Comparison of ENCODE assay signal across 8 mouse cellular contexts in the genomic region with DNA sequence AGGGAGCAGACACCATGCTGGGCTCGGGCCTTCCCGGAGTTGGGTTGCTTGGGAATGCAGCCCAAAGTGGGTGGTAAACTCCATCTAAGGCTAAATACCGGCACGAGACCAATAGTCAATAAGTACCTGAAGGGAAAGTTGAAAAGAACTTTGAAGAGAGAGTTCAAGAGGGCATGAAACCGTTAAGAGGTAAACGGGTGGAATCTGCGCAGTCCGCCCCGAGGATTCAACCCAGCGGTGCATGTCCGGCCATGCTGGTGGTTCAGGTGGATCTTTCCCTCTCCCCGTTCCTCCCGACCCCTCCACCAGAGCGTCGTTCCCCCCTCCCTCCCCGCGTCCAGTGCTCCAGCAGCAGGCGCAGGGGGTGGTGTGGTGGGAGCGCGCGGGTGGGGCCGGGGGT.
A peak's percentile ranks its signal among the peaks of the same experiment; 100 is the strongest.
DNase-seq lines count a peak whose midpoint lies in the region; ATAC-seq lines count a peak whose summit lies in the region.

No protein-coding gene starts in this region.

- peaks cover 4% of the 10 kb centered on the region for H3K9me3 ChIP-seq in embryonic facial prominence, embryonic 11.5 days (replicated peaks; ENCODE audit: control insufficient read depth, low read length)
- peaks cover 17% of the 10 kb centered on the region for H3K9me3 ChIP-seq in heart, embryonic 16.5 days (replicated peaks; ENCODE audit: control insufficient read depth, low read length)

- peak; percentile 50 for DNase-seq in gastrocnemius, adult 18-20 months (ENCODE audit: low spot score)
- DNase-seq in gastrocnemius, adult 8-10 months (ENCODE audit: low spot score in 2 of 2) = no peak
- peak; percentile 52 to 70 for DNase-seq in adrenal gland, adult 18-20 months (ENCODE audit: low spot score in 2 of 2)
- peak; percentile 85 for DNase-seq in embryonic facial prominence, embryonic 11.5 days (ENCODE audit: low spot score)
- peak; percentile 54 to 71 for DNase-seq in kidney, postnatal 4 days
- peak; percentile 33 to 53 for DNase-seq in lung, postnatal 4 days
- peak; percentile 47 to 93 for DNase-seq in spleen, postnatal 4 days (ENCODE audit: low spot score in 2 of 2)

- ATAC-seq in embryonic facial prominence, embryonic 11.5 days (replicated peaks; ENCODE audit: insufficient number of reproducible peaks, low FRiP score, low TSS enrichment, low read depth) = peak; percentile 99
- peak; percentile 99 for ATAC-seq in heart, embryonic 16.5 days (replicated peaks; ENCODE audit: extremely low read depth, insufficient read depth, low FRiP score)

- H3K4me2 ChIP-seq in embryonic facial prominence, embryonic 11.5 days (ENCODE audit: low read depth, low read length) = no peak overlapping the region
- H3K4me2 ChIP-seq in heart, embryonic 16.5 days (ENCODE audit: low read depth, low read length) = no peak overlapping the region

- H3K4me1 ChIP-seq in embryonic facial prominence, embryonic 11.5 days (ENCODE audit: control insufficient read depth, insufficient read depth, low read length) = no peaks in the 10 kb centered on the region
- H3K4me1 ChIP-seq in heart, embryonic 16.5 days (ENCODE audit: control insufficient read depth, insufficient read depth, low read length) = no peaks in the 10 kb centered on the region

- no peak overlapping the region for H3K27ac ChIP-seq in embryonic facial prominence, embryonic 11.5 days (replicated peaks; ENCODE audit: low read depth, low read length)
- H3K27ac ChIP-seq in heart, embryonic 16.5 days (ENCODE audit: low read length) = no peak overlapping the region

- H3K27me3 ChIP-seq in embryonic facial prominence, embryonic 11.5 days (ENCODE audit: control insufficient read depth, insufficient read depth, low read length) = no peaks in the 10 kb centered on the region
- no peaks in the 10 kb centered on the region for H3K27me3 ChIP-seq in heart, embryonic 16.5 days (ENCODE audit: control insufficient read depth, insufficient read depth, low read length)

- no peaks in the 10 kb centered on the region for H3K36me3 ChIP-seq in embryonic facial prominence, embryonic 11.5 days (replicated peaks; ENCODE audit: control insufficient read depth, insufficient read depth, low read depth, low read length)
- no peaks in the 10 kb centered on the region for H3K36me3 ChIP-seq in heart, embryonic 16.5 days (ENCODE audit: control insufficient read depth, insufficient read depth)

- 54% methylated on average over 22 of the region's 22 CpGs for WGBS in embryonic facial prominence, embryonic 11.5 days
- WGBS in heart, embryonic 16.5 days = 54% methylated on average over 22 of the region's 22 CpGs

- no peak overlapping the region for H3K9ac ChIP-seq in embryonic facial prominence, embryonic 11.5 days (replicated peaks; ENCODE audit: low read length)
- H3K9ac ChIP-seq in heart, embryonic 16.5 days (ENCODE audit: low read length) = no peak overlapping the region

- H3K4me3 ChIP-seq in embryonic facial prominence, embryonic 11.5 days (ENCODE audit: low read depth, low read length) = no peak overlapping the region
- no peak overlapping the region for H3K4me3 ChIP-seq in heart, embryonic 16.5 days (ENCODE audit: low read length)

Comparison
In these comparisons a context has a peak if more than half of its experiments do, and no peak if none do; other contexts are left out.
1. DNase-seq: peak in gastrocnemius, adult 18-20 months (single experiment), adrenal gland, adult 18-20 months (2 of 2), embryonic facial prominence, embryonic 11.5 days (single experiment), kidney, postnatal 4 days (2 of 2), lung, postnatal 4 days (2 of 2) and spleen, postnatal 4 days (2 of 2); none in gastrocnemius, adult 8-10 months (0 of 2).